Comparison of ENCODE assay signal across 16 mouse cellular contexts in genomic region chr7:119800488-119800887, GRCm38 (mm10). TPM values are rescaled to one million over a fixed set of nuclear protein-coding genes. Genes with fewer than 3 reads are reported as not detected.
DNase-seq lines count a peak whose midpoint lies in the region; ATAC-seq and TF ChIP-seq lines count a peak whose summit lies in the region.
"Had no signal": no experiment of that assay in that cellular context is flagged by ENCODE, and none has a peak within 500 bp of the region (broad histone marks: within the 10 kb centered on the region; RNA-seq: fewer than 3 reads in every experiment).

No protein-coding gene starts in this region.

- no peak for DNase-seq in kidney, postnatal 0 days (ENCODE audit: low spot score)
- DNase-seq in kidney, adult 11 months: no peak
- DNase-seq in thymus, postnatal 0 days (ENCODE audit: low spot score): peak; percentile 5
- DNase-seq in thymus, adult 18-20 months: no peak
- peak; percentile 50 for DNase-seq in splenic B cell, adult 2 months (ENCODE audit: low read depth, low spot score)
- no peak for DNase-seq in frontal cortex, postnatal 10 days (ENCODE audit: low spot score in 2 of 2)
- DNase-seq: adrenal gland, postnatal 10 days; cerebellum, postnatal 36 days; gastrocnemius, postnatal 14 days; kidney, postnatal 10 days had no signal

- H3K36me3 ChIP-seq in kidney, postnatal 0 days (ENCODE audit: insufficient read depth, low read length): no peaks in the 10 kb centered on the region
- peaks cover 6% of the 10 kb centered on the region for H3K36me3 ChIP-seq in E14TG2a.4 (ENCODE audit: insufficient read depth, low read length)
- no peaks in the 10 kb centered on the region for H3K36me3 ChIP-seq in splenic B cell, adult 2 months (ENCODE audit: control insufficient read depth, insufficient read depth, low read length, poor library complexity, severe bottlenecking)

- no peaks in the 10 kb centered on the region for H3K4me1 ChIP-seq in kidney, postnatal 0 days (replicated peaks; ENCODE audit: insufficient read depth, low read length)
- H3K4me1 ChIP-seq in E14TG2a.4 (replicated peaks; ENCODE audit: low read depth, low read length): no peaks in the 10 kb centered on the region
- H3K4me1 ChIP-seq: embryonic facial prominence, embryonic 13.5 days; forebrain, embryonic 12.5 days; hindbrain, embryonic 12.5 days; limb, embryonic 15.5 days had no signal

- ATAC-seq in kidney, postnatal 0 days (replicated peaks; ENCODE audit: low FRiP score, low read depth): no peak

- H3K9me3 ChIP-seq in kidney, postnatal 0 days (replicated peaks; ENCODE audit: low read length): no peaks in the 10 kb centered on the region
- no peaks in the 10 kb centered on the region for H3K9me3 ChIP-seq in E14TG2a.4 (ENCODE audit: low read length)
- H3K9me3 ChIP-seq: embryonic facial prominence, embryonic 13.5 days; forebrain, embryonic 12.5 days; hindbrain, embryonic 12.5 days; limb, embryonic 15.5 days had no signal

- H3K27ac ChIP-seq in kidney, postnatal 0 days: no peak overlapping the region
- H3K27ac ChIP-seq: embryonic facial prominence, embryonic 13.5 days; forebrain, embryonic 12.5 days; hindbrain, embryonic 12.5 days; limb, embryonic 15.5 days; macrophage had no signal

- H3K4me3 ChIP-seq in kidney, postnatal 0 days (replicated peaks; ENCODE audit: low read depth, low read length): no peak overlapping the region
- no peak overlapping the region for H3K4me3 ChIP-seq in E14TG2a.4 (replicated peaks; ENCODE audit: low read length)
- H3K4me3 ChIP-seq: embryonic facial prominence, embryonic 13.5 days; forebrain, embryonic 12.5 days; hindbrain, embryonic 12.5 days; limb, embryonic 15.5 days had no signal

- TF ChIP-seq CTCF in kidney, postnatal 0 days (IDR thresholded peaks at IDR 0.05; ENCODE audit: low read depth): peak; percentile 37; the same call in 1 of the 2 replicates
- peak; percentile 42 for TF ChIP-seq CTCF in E14TG2a.4 (conservative IDR thresholded peaks at IDR 0.05; ENCODE audit: low read length)

- WGBS in kidney, postnatal 0 days: 95% methylated on average over 3 of the region's 3 CpGs

- no peak overlapping the region for H3K4me2 ChIP-seq in kidney, postnatal 0 days (ENCODE audit: low read length)
- H3K4me2 ChIP-seq: embryonic facial prominence, embryonic 13.5 days; forebrain, embryonic 12.5 days; hindbrain, embryonic 12.5 days; limb, embryonic 15.5 days had no signal

- no peaks in the 10 kb centered on the region for H3K27me3 ChIP-seq in kidney, postnatal 0 days (ENCODE audit: insufficient read depth, low read length)
- H3K27me3 ChIP-seq in E14TG2a.4 (ENCODE audit: insufficient read depth, low read length): no peaks in the 10 kb centered on the region
- H3K27me3 ChIP-seq in splenic B cell, adult 2 months (ENCODE audit: control insufficient read depth, insufficient read depth, low read length, poor library complexity, severe bottlenecking): no peaks in the 10 kb centered on the region
- H3K27me3 ChIP-seq: embryonic facial prominence, embryonic 13.5 days; forebrain, embryonic 12.5 days; hindbrain, embryonic 12.5 days; limb, embryonic 15.5 days had no signal

- no peak overlapping the region for H3K9ac ChIP-seq in kidney, postnatal 0 days (ENCODE audit: low read depth, low read length)
- H3K9ac ChIP-seq: embryonic facial prominence, embryonic 13.5 days; forebrain, embryonic 12.5 days; hindbrain, embryonic 12.5 days; limb, embryonic 15.5 days had no signal

RNA-seq across cellular contexts. Expression of gene Eri2, which starts 6.6 kb away (rescaled TPM):
- 15.8 and 16.4 TPM in 2 replicates for polyA plus RNA-seq in kidney, postnatal 0 days (2015; fragmentation: Nextera tagmentation; extraction: Ambion mirVana)
- polyA plus RNA-seq in thymus, postnatal 0 days (2015; fragmentation: Nextera tagmentation; extraction: Ambion mirVana): 14.0 and 14.5 TPM in 2 replicates

RNA-seq across cellular contexts. Expression of gene Rexo5, which starts 6.7 kb away (rescaled TPM):
- polyA plus RNA-seq in kidney, postnatal 0 days (2015; fragmentation: Nextera tagmentation; extraction: Ambion mirVana): 8.5 and 13.0 TPM in 2 replicates
- 11.9 and 12.8 TPM in 2 replicates for polyA plus RNA-seq in thymus, postnatal 0 days (2015; fragmentation: Nextera tagmentation; extraction: Ambion mirVana)

RNA-seq across cellular contexts. Expression of gene Acsm3, which starts 39.8 kb away (rescaled TPM):
- polyA plus RNA-seq in kidney, postnatal 0 days (2015; fragmentation: Nextera tagmentation; extraction: Ambion mirVana): 0.82 and 0.99 TPM in 2 replicates
- 0.08 and 0.09 TPM in 2 replicates for polyA plus RNA-seq in thymus, postnatal 0 days (2015; fragmentation: Nextera tagmentation; extraction: Ambion mirVana)
- polyA plus RNA-seq: macrophage had no signal

Comparison
In these comparisons a context has a peak if more than half of its experiments do, and no peak if none do; other contexts are left out.
1. DNase-seq: peak in thymus, postnatal 0 days (single experiment) and splenic B cell, adult 2 months (single experiment); none in kidney, postnatal 0 days (single experiment), kidney, adult 11 months (single experiment), thymus, adult 18-20 months (0 of 2) and frontal cortex, postnatal 10 days (0 of 2).